19 mouse cellular contexts compared by ENCODE assay signal in the genomic region with DNA sequence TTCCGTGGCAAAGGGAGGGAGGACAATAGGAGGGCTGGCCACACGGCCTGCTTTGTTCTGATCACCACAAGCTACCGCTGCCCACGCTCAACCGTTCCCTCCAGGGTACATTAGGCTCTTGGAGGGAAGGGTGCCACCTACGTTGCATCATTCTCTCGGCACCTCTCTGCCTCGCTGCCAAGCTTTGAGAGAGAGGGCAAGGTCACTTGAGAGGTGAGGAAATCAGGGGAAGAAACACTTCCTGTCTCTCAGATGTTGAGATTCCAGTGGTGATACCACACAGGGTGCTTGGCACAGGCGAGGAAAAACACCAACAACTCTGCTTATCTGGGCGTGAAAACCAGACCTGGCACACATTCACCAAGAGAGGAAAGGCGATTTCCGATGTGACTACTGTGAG.
DNase-seq lines count a peak whose midpoint lies in the region; ATAC-seq and TF ChIP-seq lines count a peak whose summit lies in the region.
"Had no signal": no experiment of that assay in that cellular context is flagged by ENCODE, and none has a peak within 500 bp of the region (broad histone marks: within the 10 kb centered on the region; RNA-seq: fewer than 3 reads in every experiment).

No protein-coding gene starts in this region.

- TF ChIP-seq CTCF in cerebellum, adult 2 months (IDR thresholded peaks at IDR 0.05; ENCODE audit: borderline replicate concordance, insufficient read depth, low read depth, low read length) = no peak
- no peak; the same call in 1 of the 2 replicates for TF ChIP-seq CTCF in lung, postnatal 0 days (IDR thresholded peaks at IDR 0.05)

- peak in 1 of 2 experiments; percentile 43 for DNase-seq in cerebellum, adult 2 months
- DNase-seq in cerebellum, adult 9-11 months = no peak
- peak; percentile 53 for DNase-seq in brain, adult 2 months (ENCODE audit: low read depth, low spot score)
- peak; percentile 67 for DNase-seq in lung, postnatal 0 days (ENCODE audit: low spot score)
- peak; percentile 54 for DNase-seq in testis, postnatal 10 days (ENCODE audit: low spot score)
- no peak for DNase-seq in hindbrain, embryonic 11.5 days (ENCODE audit: low spot score)
- DNase-seq: gastrocnemius, postnatal 14 days; heart, adult 18-20 months; kidney, adult 2 months; kidney, postnatal 14 days; lung, embryonic 14.5 days; thymus, postnatal 4 days had no signal

- peaks cover 10% of the 10 kb centered on the region for H3K36me3 ChIP-seq in lung, postnatal 0 days (ENCODE audit: insufficient read depth, low read length)
- peaks cover 5% of the 10 kb centered on the region for H3K36me3 ChIP-seq in hindbrain, embryonic 11.5 days (ENCODE audit: control insufficient read depth, insufficient read depth, low read length)

- peak; percentile 71 for ATAC-seq in lung, postnatal 0 days
- ATAC-seq in megakaryocyte, adult 5-6 weeks (ENCODE audit: poor library complexity, severe bottlenecking) = no peak
- ATAC-seq in hindbrain, embryonic 11.5 days (ENCODE audit: low FRiP score) = no peak
- ATAC-seq: forebrain, embryonic 14.5 days; midbrain, embryonic 16.5 days had no signal

- no peak overlapping the region for H3K4me3 ChIP-seq in cerebellum, adult 2 months (replicated peaks; ENCODE audit: insufficient read depth, low read depth, low read length)
- H3K4me3 ChIP-seq in lung, postnatal 0 days (ENCODE audit: low read depth, low read length) = no peak overlapping the region
- H3K4me3 ChIP-seq in hindbrain, embryonic 11.5 days (ENCODE audit: low read depth, low read length) = no peak overlapping the region
- H3K4me3 ChIP-seq: embryonic facial prominence, embryonic 10.5 days; left cerebral cortex, adult 2 months had no signal

- H3K4me1 ChIP-seq in cerebellum, adult 2 months (ENCODE audit: control insufficient read depth, insufficient read depth, low read length) = peaks cover 70% of the 10 kb centered on the region
- H3K4me1 ChIP-seq in lung, postnatal 0 days (ENCODE audit: insufficient read depth, low read depth, low read length) = no peaks in the 10 kb centered on the region
- no peaks in the 10 kb centered on the region for H3K4me1 ChIP-seq in hindbrain, embryonic 11.5 days (replicated peaks; ENCODE audit: control insufficient read depth, insufficient read depth, low read length)

- TF ChIP-seq POLR2A in cerebellum, adult 2 months (IDR thresholded peaks at IDR 0.05; ENCODE audit: borderline replicate concordance, insufficient read depth, low read length) = no peak

- no peaks in the 10 kb centered on the region for H3K27me3 ChIP-seq in cerebellum, adult 2 months (ENCODE audit: control insufficient read depth, insufficient read depth, low read length)
- no peaks in the 10 kb centered on the region for H3K27me3 ChIP-seq in lung, postnatal 0 days (replicated peaks; ENCODE audit: insufficient read depth, low read length)
- no peaks in the 10 kb centered on the region for H3K27me3 ChIP-seq in hindbrain, embryonic 11.5 days (ENCODE audit: control insufficient read depth, insufficient read depth, low read length)
- H3K27me3 ChIP-seq: CH12.LX had no signal

- peak overlapping the region; percentile 52 for H3K27ac ChIP-seq in cerebellum, adult 2 months (ENCODE audit: insufficient read depth, low read length)
- H3K27ac ChIP-seq in lung, postnatal 0 days (ENCODE audit: low read length) = peak overlapping the region; percentile 34; the same call in 1 of the 2 replicates
- no peak overlapping the region for H3K27ac ChIP-seq in hindbrain, embryonic 11.5 days (ENCODE audit: low read depth, low read length)
- H3K27ac ChIP-seq: embryonic facial prominence, embryonic 10.5 days; left cerebral cortex, adult 2 months had no signal

- H3K9me3 ChIP-seq in lung, postnatal 0 days (ENCODE audit: low read length) = no peaks in the 10 kb centered on the region
- H3K9me3 ChIP-seq in hindbrain, embryonic 11.5 days (ENCODE audit: control insufficient read depth, low read length) = no peaks in the 10 kb centered on the region
- H3K9me3 ChIP-seq: embryonic facial prominence, embryonic 10.5 days had no signal

- no peak overlapping the region for H3K9ac ChIP-seq in lung, postnatal 0 days (replicated peaks; ENCODE audit: low read depth)
- H3K9ac ChIP-seq in hindbrain, embryonic 11.5 days (ENCODE audit: low read depth, low read length) = no peak overlapping the region
- H3K9ac ChIP-seq: lung, embryonic 14.5 days had no signal

- peak; percentile 73; the same call in 1 of the 2 replicates for TF ChIP-seq EP300 in lung, postnatal 0 days (IDR thresholded peaks at IDR 0.05)

- 12% methylated on average over 12 of the region's 12 CpGs for WGBS in cerebellum, adult 2 months
- 53% methylated on average over 12 of the region's 12 CpGs for WGBS in lung, postnatal 0 days
- 87% methylated on average over 12 of the region's 12 CpGs for WGBS in hindbrain, embryonic 11.5 days

- no peak overlapping the region for H3K4me2 ChIP-seq in lung, postnatal 0 days (replicated peaks; ENCODE audit: low read depth, low read length)
- no peak overlapping the region for H3K4me2 ChIP-seq in hindbrain, embryonic 11.5 days (replicated peaks; ENCODE audit: low read depth, low read length)
- H3K4me2 ChIP-seq: liver, embryonic 11.5 days; lung, embryonic 14.5 days had no signal

Comparison
In these comparisons a context has a peak if more than half of its experiments do, and no peak if none do; other contexts are left out.
1. DNase-seq: peak in brain, adult 2 months (single experiment), lung, postnatal 0 days (single experiment) and testis, postnatal 10 days (single experiment); none in cerebellum, adult 9-11 months (single experiment) and hindbrain, embryonic 11.5 days (single experiment).